Mouse (Mus musculus): ENCODE measurements around the gene Chchd6. TPM values are rescaled to one million over a fixed set of nuclear protein-coding genes. Genes with fewer than 3 reads are reported as not detected.

Gene Chchd6
- polyA plus RNA-seq, 1 experiment from 2014 or later: 54.8 TPM

GRCm38 (mm10) chr6:89466053-89466708 is 129.3 kb downstream of the Chchd6 start:
- Histone ChIP-seq H3K9me3 (no peaks in the 10 kb centered on the region), H3K4me1 (replicated peaks) (no peaks in the 10 kb centered on the region), H3K9ac (replicated peaks) (no peak overlapping the region), H3K4me2 (no peak overlapping the region), H3K27ac (no peak overlapping the region), H3K36me3 (no peaks in the 10 kb centered on the region), H3K27me3 (no peaks in the 10 kb centered on the region), H3K4me3 (replicated peaks) (no peak overlapping the region)
- ATAC-seq (ENCODE audit: insufficient number of reproducible peaks, insufficient read depth, low FRiP score, low TSS enrichment, low read depth): no peak
- WGBS: 79% methylated on average over 12 of the region's 12 CpGs

GRCm38 (mm10) chr6:89462223-89462760 is 133.2 kb downstream of the Chchd6 start:
- no peaks in the 10 kb centered on the region for H3K4me1 ChIP-seq (replicated peaks)
- H3K27ac ChIP-seq: no peak overlapping the region
- no peak overlapping the region for H3K4me2 ChIP-seq
- no peak overlapping the region for H3K4me3 ChIP-seq (replicated peaks)
- 87% methylated on average over 2 of the region's 2 CpGs for WGBS
- H3K27me3 ChIP-seq: no peaks in the 10 kb centered on the region
- H3K9ac ChIP-seq (replicated peaks): no peak overlapping the region
- H3K36me3 ChIP-seq: no peaks in the 10 kb centered on the region
- no peak for ATAC-seq (ENCODE audit: insufficient number of reproducible peaks, insufficient read depth, low FRiP score, low TSS enrichment, low read depth)
- no peaks in the 10 kb centered on the region for H3K9me3 ChIP-seq

- Histone ChIP-seq H3K4me2 (no peak overlapping the region), H3K9me3 (no peaks in the 10 kb centered on the region), H3K27ac (no peak overlapping the region), H3K4me3 (replicated peaks) (no peak overlapping the region), H3K36me3 (no peaks in the 10 kb centered on the region), H3K4me1 (replicated peaks) (0 out of 2 replicates have a peak, but pooled peaks cover 2% of the 10 kb centered on the region), H3K9ac (replicated peaks) (no peak overlapping the region), H3K27me3 (no peaks in the 10 kb centered on the region)
- 78% methylated on average over 9 of the region's 9 CpGs for WGBS
- no peak for ATAC-seq (ENCODE audit: insufficient number of reproducible peaks, insufficient read depth, low FRiP score, low TSS enrichment, low read depth)
Measured at GRCm38 (mm10) chr6:89461250-89462222, 133.9 kb downstream of the Chchd6 start.

- 59% methylated on average over 3 of the region's 3 CpGs for WGBS
- ATAC-seq (ENCODE audit: insufficient number of reproducible peaks, insufficient read depth, low FRiP score, low TSS enrichment, low read depth): no peak
Measured at GRCm38 (mm10) chr6:89459634-89460033, 135.8 kb downstream of the Chchd6 start.

GRCm38 (mm10) chr6:89457601-89458000 is 137.9 kb downstream of the Chchd6 start:
- Histone ChIP-seq H3K36me3 (no peaks in the 10 kb centered on the region), H3K27ac (no peak overlapping the region), H3K4me3 (replicated peaks) (no peak overlapping the region), H3K4me2 (no peak overlapping the region), H3K4me1 (replicated peaks) (peaks cover 25% of the 10 kb centered on the region), H3K9ac (replicated peaks) (no peak overlapping the region), H3K9me3 (no peaks in the 10 kb centered on the region), H3K27me3 (no peaks in the 10 kb centered on the region)
- no peak for ATAC-seq (ENCODE audit: insufficient number of reproducible peaks, insufficient read depth, low FRiP score, low TSS enrichment, low read depth)
- WGBS: 64% methylated on average over 2 of the region's 2 CpGs

More at GRCm38 (mm10) chr6:89459634-89460033, 135.8 kb downstream of the Chchd6 start:
- H3K27me3 ChIP-seq: no peaks in the 10 kb centered on the region
- no peak overlapping the region for H3K9ac ChIP-seq (replicated peaks)
- no peak overlapping the region for H3K4me3 ChIP-seq (replicated peaks)
- no peaks in the 10 kb centered on the region for H3K9me3 ChIP-seq
- H3K4me2 ChIP-seq: no peak overlapping the region
- no peak overlapping the region for H3K27ac ChIP-seq
- 0 out of 2 replicates have a peak, but pooled peaks cover 10% of the 10 kb centered on the region for H3K4me1 ChIP-seq (replicated peaks)
- no peaks in the 10 kb centered on the region for H3K36me3 ChIP-seq

GRCm38 (mm10) chr6:89456409-89456961 is 139.0 kb downstream of the Chchd6 start:
- Histone ChIP-seq H3K36me3 (no peaks in the 10 kb centered on the region), H3K9me3 (no peaks in the 10 kb centered on the region), H3K27ac (no peak overlapping the region), H3K4me3 (replicated peaks) (no peak overlapping the region), H3K9ac (replicated peaks) (no peak overlapping the region), H3K4me1 (replicated peaks) (peaks cover 26% of the 10 kb centered on the region), H3K27me3 (no peaks in the 10 kb centered on the region), H3K4me2 (no peak overlapping the region)
- 12% methylated on average over 1 of the region's 1 CpGs for WGBS
- ATAC-seq (ENCODE audit: insufficient number of reproducible peaks, insufficient read depth, low FRiP score, low TSS enrichment, low read depth): no peak

- Histone ChIP-seq H3K36me3 (no peaks in the 10 kb centered on the region), H3K4me2 (no peak overlapping the region), H3K9me3 (no peaks in the 10 kb centered on the region), H3K9ac (replicated peaks) (no peak overlapping the region), H3K4me3 (replicated peaks) (no peak overlapping the region), H3K27me3 (no peaks in the 10 kb centered on the region), H3K4me1 (replicated peaks) (peaks cover 26% of the 10 kb centered on the region), H3K27ac (no peak overlapping the region)
- no peak for ATAC-seq (ENCODE audit: insufficient number of reproducible peaks, insufficient read depth, low FRiP score, low TSS enrichment, low read depth)
- WGBS: 83% methylated on average over 4 of the region's 4 CpGs
Measured at GRCm38 (mm10) chr6:89455523-89456000, 139.9 kb downstream of the Chchd6 start.

- ATAC-seq (ENCODE audit: insufficient number of reproducible peaks, insufficient read depth, low FRiP score, low TSS enrichment, low read depth): no peak
- Histone ChIP-seq H3K4me3 (replicated peaks) (no peak overlapping the region), H3K9ac (replicated peaks) (no peak overlapping the region), H3K27me3 (no peaks in the 10 kb centered on the region), H3K9me3 (no peaks in the 10 kb centered on the region), H3K36me3 (no peaks in the 10 kb centered on the region), H3K4me1 (replicated peaks) (peaks cover 26% of the 10 kb centered on the region), H3K27ac (no peak overlapping the region), H3K4me2 (no peak overlapping the region)
- 85% methylated on average over 2 of the region's 2 CpGs for WGBS
Measured at GRCm38 (mm10) chr6:89454437-89454836, 141.0 kb downstream of the Chchd6 start.

GRCm38 (mm10) chr6:89452976-89453674 is 142.3 kb downstream of the Chchd6 start:
- no peak for ATAC-seq (ENCODE audit: insufficient number of reproducible peaks, insufficient read depth, low FRiP score, low TSS enrichment, low read depth)
- Histone ChIP-seq H3K4me1 (replicated peaks) (peaks cover 26% of the 10 kb centered on the region), H3K9ac (replicated peaks) (no peak overlapping the region), H3K27ac (peak overlapping the region; percentile 59), H3K36me3 (no peaks in the 10 kb centered on the region), H3K4me3 (replicated peaks) (no peak overlapping the region), H3K4me2 (no peak overlapping the region), H3K9me3 (no peaks in the 10 kb centered on the region), H3K27me3 (no peaks in the 10 kb centered on the region)
- 46% methylated on average over 7 of the region's 7 CpGs for WGBS

- Histone ChIP-seq H3K36me3 (no peaks in the 10 kb centered on the region), H3K9me3 (no peaks in the 10 kb centered on the region), H3K4me1 (replicated peaks) (peaks cover 26% of the 10 kb centered on the region), H3K27me3 (no peaks in the 10 kb centered on the region), H3K9ac (replicated peaks) (no peak overlapping the region), H3K27ac (no peak overlapping the region), H3K4me3 (replicated peaks) (no peak overlapping the region), H3K4me2 (no peak overlapping the region)
- ATAC-seq (ENCODE audit: insufficient number of reproducible peaks, insufficient read depth, low FRiP score, low TSS enrichment, low read depth): no peak
- WGBS: 85% methylated on average over 6 of the region's 6 CpGs
Measured at GRCm38 (mm10) chr6:89452356-89452755, 143.1 kb downstream of the Chchd6 start.
